Mouse (Mus musculus) liver, adult 2 months (tissue): ENCODE results near the gene Gpr62.

Experiments used
- CTCF ChIP-seq: fragments of 200-500 bp; IDR thresholded peaks from 2 replicates; pipeline ENCODE4 v1.5.1; 2011; ENCODE audit warnings: low read depth, low read length, control low read depth
- POLR2A ChIP-seq: fragments of 200-500 bp; IDR thresholded peaks from 2 replicates; pipeline ENCODE4 v1.6.1; 2011; ENCODE audit warnings: low read length, control low read depth; ENCODE audit not compliant: insufficient read depth; ENCODE audit errors: extremely low read depth

- TF ChIP-seq CTCF (no peak), POLR2A (no peak)
These were observed at the start of gene Gpr62 for GRCm38 (mm10) chr9:106465571-106466200.
